Mouse (Mus musculus): ENCODE results near the gene Ccr9. TPM values are rescaled to one million over a fixed set of nuclear protein-coding genes. Genes with fewer than 3 reads are reported as not detected.

The Ccr9 gene
- total RNA-seq, 2 experiments from 2014 or later = not detected

- Histone ChIP-seq H3K27ac (no peak overlapping the region), H3K4me3 (no peak overlapping the region)
- DNase-seq = peak; percentile 48
- TF ChIP-seq CTCF (IDR thresholded peaks at IDR 0.05) = peak; percentile 55
- intact Hi-C loops (cut with DNase I) = no loop called here
Measured at GRCm38 (mm10) chr9:123665645-123666044, 12.6 kb upstream of the Ccr9 start.

- Histone ChIP-seq H3K4me3 (no peak overlapping the region), H3K27ac (no peak overlapping the region)
- intact Hi-C loops (cut with DNase I) = no loop called here
- no peak for DNase-seq
- no peak for TF ChIP-seq CTCF (IDR thresholded peaks at IDR 0.05)
Measured at GRCm38 (mm10) chr9:123679198-123679597, 959 bp downstream of the Ccr9 start.

- no peak overlapping the region for H3K4me3 ChIP-seq
- no peak for DNase-seq
- TF ChIP-seq CTCF (IDR thresholded peaks at IDR 0.05) = no peak
- H3K27ac ChIP-seq = no peak overlapping the region
- intact Hi-C loops (cut with DNase I) = no loop called here
Measured at GRCm38 (mm10) chr9:123683704-123684103, 5.5 kb downstream of the Ccr9 start.

- DNase-seq = no peak
- Histone ChIP-seq H3K4me3 (no peak overlapping the region), H3K27ac (no peak overlapping the region)
- intact Hi-C loops (cut with DNase I) = no loop called here
- no peak for TF ChIP-seq CTCF (IDR thresholded peaks at IDR 0.05)
Measured at GRCm38 (mm10) chr9:123686206-123686605, 8.0 kb downstream of the Ccr9 start.

GRCm38 (mm10) chr9:123688227-123688626 lies 10.0 kb downstream of the Ccr9 start:
- TF ChIP-seq CTCF (IDR thresholded peaks at IDR 0.05) = no peak
- Histone ChIP-seq H3K4me3 (no peak overlapping the region), H3K27ac (no peak overlapping the region)
- intact Hi-C loops (cut with DNase I) = no loop called here
- DNase-seq = no peak

GRCm38 (mm10) chr9:123695634-123696302 lies 17.5 kb downstream of the Ccr9 start:
- DNase-seq = no peak
- no peak for TF ChIP-seq CTCF (IDR thresholded peaks at IDR 0.05)
- peak overlapping the region; percentile 41 for H3K27ac ChIP-seq
- intact Hi-C loops (cut with DNase I) = no loop called here
- no peak overlapping the region for H3K4me3 ChIP-seq

- no peak for DNase-seq
- intact Hi-C loops (cut with DNase I) = no loop called here
- TF ChIP-seq CTCF (IDR thresholded peaks at IDR 0.05) = no peak
- Histone ChIP-seq H3K4me3 (no peak overlapping the region), H3K27ac (no peak overlapping the region)
Measured at GRCm38 (mm10) chr9:123701822-123702221, 23.6 kb downstream of the Ccr9 start.

GRCm38 (mm10) chr9:123709226-123709625 lies 31.0 kb downstream of the Ccr9 start:
- peak; percentile 23; the same call in 1 of the 2 replicates for TF ChIP-seq CTCF (IDR thresholded peaks at IDR 0.05)
- Histone ChIP-seq H3K4me3 (no peak overlapping the region), H3K27ac (no peak overlapping the region)
- no peak for DNase-seq
- intact Hi-C loops (cut with DNase I) = no loop called here

GRCm38 (mm10) chr9:123713111-123713510 lies 34.9 kb downstream of the Ccr9 start:
- DNase-seq = no peak
- Histone ChIP-seq H3K4me3 (no peak overlapping the region), H3K27ac (no peak overlapping the region)
- intact Hi-C loops (cut with DNase I) = no loop called here
- no peak for TF ChIP-seq CTCF (IDR thresholded peaks at IDR 0.05)

GRCm38 (mm10) chr9:123716301-123716700 lies 38.1 kb downstream of the Ccr9 start:
- Histone ChIP-seq H3K4me3 (peak overlapping the region; percentile 76; the same call in 1 of the 2 replicates), H3K27ac (no peak overlapping the region)
- no peak for DNase-seq
- TF ChIP-seq CTCF (IDR thresholded peaks at IDR 0.05) = no peak
- intact Hi-C loops (cut with DNase I) = loop anchor here (5.0 kb wide), 1 partner anchor 81 kb away; no protein-coding TSS in a partner anchor

- TF ChIP-seq CTCF (IDR thresholded peaks at IDR 0.05) = no peak
- intact Hi-C loops (cut with DNase I) = loop anchor here (5.0 kb wide), 1 partner anchor 80 kb away; no protein-coding TSS in a partner anchor
- Histone ChIP-seq H3K27ac (peak within 1 kb of the TSS; percentile 85), H3K4me3 (peak within 1 kb of the TSS; percentile 76)
- DNase-seq = peak; percentile 97
Measured at GRCm38 (mm10) chr9:123717186-123718008, 39.2 kb downstream of the Ccr9 start, which contains the start of gene Lztfl1. Lztfl1 (minus strand) TSS chr9:123717697.

- intact Hi-C loops (cut with DNase I) = no loop called here
- H3K27ac ChIP-seq = no peak overlapping the region
- no peak overlapping the region for H3K4me3 ChIP-seq
- no peak for DNase-seq
- TF ChIP-seq CTCF (IDR thresholded peaks at IDR 0.05) = no peak
Measured at GRCm38 (mm10) chr9:123722737-123723493, 44.7 kb downstream of the Ccr9 start.
